Mouse (Mus musculus): ENCODE measurements around the gene Gm42517.

DNA sequence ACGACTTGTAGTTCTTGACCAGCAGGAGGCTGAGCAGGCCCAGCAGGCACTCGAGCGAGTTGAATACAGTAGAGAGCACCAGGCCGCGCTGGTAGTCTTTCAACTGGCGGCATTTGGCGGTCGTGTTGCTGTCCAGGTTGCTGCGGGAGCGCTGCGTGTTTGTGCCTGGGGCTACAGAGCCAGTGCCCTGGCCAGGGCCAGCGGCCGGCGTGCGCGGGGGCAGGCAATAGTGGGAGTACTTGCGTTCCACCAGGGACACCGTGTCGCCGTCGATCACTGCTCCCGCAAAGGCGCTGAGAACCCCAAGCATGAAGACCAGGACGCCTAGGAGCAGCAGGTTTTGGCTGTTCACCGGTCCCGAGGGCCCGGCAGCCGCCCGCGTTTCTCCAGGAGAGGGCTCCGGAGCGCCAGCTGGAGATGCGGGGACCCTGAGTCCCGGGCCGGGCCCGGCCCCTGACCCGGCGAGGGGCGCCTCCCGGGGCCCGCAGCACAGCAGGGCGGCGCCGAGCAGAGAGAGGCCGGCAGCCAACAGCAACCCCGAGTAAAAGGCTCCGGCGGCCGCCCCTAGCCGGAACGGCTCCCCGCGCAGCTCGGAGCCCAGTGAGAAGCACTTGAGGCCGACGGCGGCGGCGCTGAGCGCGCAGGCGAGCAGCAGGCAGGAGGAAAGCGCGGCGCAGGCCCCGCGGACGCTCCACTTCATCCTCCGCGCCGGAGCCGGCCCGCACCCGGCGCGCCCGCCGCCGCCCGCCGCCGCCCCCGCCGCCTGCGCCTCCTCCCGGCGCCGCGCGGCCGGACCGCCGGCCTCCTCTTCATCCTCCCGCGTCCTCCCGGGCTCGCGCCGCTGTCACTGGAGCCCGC is 509 bp downstream of the Gm42517 start:
- TF ChIP-seq CTCF (conservative IDR thresholded peaks at IDR 0.05; ENCODE audit: insufficient read depth, insufficient read length, low read depth, low read length) (no peak), POLR2A (IDR thresholded peaks at IDR 0.05; ENCODE audit: low read depth, low read length) (no peak)
